Mouse (Mus musculus) cerebellum, postnatal 4 days (tissue): ENCODE data around the gene Tmem170.

Source experiments
- DNase-seq, 2 experiments: peaks; one replicate each; pipeline ENCODE4 v3.0.0; 2022; ENCODE audit warnings: low spot score in 2 of 2, mixed read lengths in 1 of 2

Tmem170 gene

GRCm38 (mm10) chr8:111815078-111815477, 61.5 kb downstream of the Tmem170 start:
- no peak for DNase-seq

GRCm38 (mm10) chr8:111813818-111814217, 62.7 kb downstream of the Tmem170 start:
- no peak for DNase-seq
